Mouse (Mus musculus): Measurements from ENCODE around the gene Mapk1. TPM values are rescaled to one million over a fixed set of nuclear protein-coding genes. Genes with fewer than 3 reads are reported as not detected.

Mapk1 gene
- polyA plus RNA-seq, 1 experiment from 2014 or later, result 110 TPM

- 93% methylated on average over 1 of the region's 1 CpGs for WGBS
- H3K27me3 ChIP-seq (replicated peaks; ENCODE audit: insufficient read depth, low read length), result no peaks in the 10 kb centered on the region
- H3K4me1 ChIP-seq (ENCODE audit: insufficient read depth, low read depth, low read length), result no peaks in the 10 kb centered on the region
- no peak overlapping the region for H3K9ac ChIP-seq (replicated peaks; ENCODE audit: low read depth)
- H3K9me3 ChIP-seq (ENCODE audit: low read length), result no peaks in the 10 kb centered on the region
- H3K4me3 ChIP-seq (ENCODE audit: low read depth, low read length), result no peak overlapping the region
- H3K4me2 ChIP-seq (replicated peaks; ENCODE audit: low read depth, low read length), result no peak overlapping the region
- no peak overlapping the region for H3K27ac ChIP-seq (ENCODE audit: low read length)
- ATAC-seq (no peak), DNase-seq (ENCODE audit: low spot score) (no peak)
- H3K36me3 ChIP-seq (ENCODE audit: insufficient read depth, low read length), result peaks cover 8% of the 10 kb centered on the region; the same call in 1 of the 2 replicates
- no peak for TF ChIP-seq CTCF (IDR thresholded peaks at IDR 0.05)
- TF ChIP-seq EP300 (IDR thresholded peaks at IDR 0.05), result no peak
Measured at GRCm38 (mm10) chr16:17049886-17050285, 66.7 kb downstream of the Mapk1 start.

- H3K27ac ChIP-seq (ENCODE audit: low read length), result no peak overlapping the region
- no peak for DNase-seq (ENCODE audit: low spot score)
- H3K36me3 ChIP-seq (ENCODE audit: insufficient read depth, low read length), result peaks cover 8% of the 10 kb centered on the region; the same call in 1 of the 2 replicates
- no peaks in the 10 kb centered on the region for H3K9me3 ChIP-seq (ENCODE audit: low read length)
- no peak overlapping the region for H3K4me3 ChIP-seq (ENCODE audit: low read depth, low read length)
- no peak overlapping the region for H3K9ac ChIP-seq (replicated peaks; ENCODE audit: low read depth)
- no peak overlapping the region for H3K4me2 ChIP-seq (replicated peaks; ENCODE audit: low read depth, low read length)
- H3K27me3 ChIP-seq (replicated peaks; ENCODE audit: insufficient read depth, low read length), result no peaks in the 10 kb centered on the region
- no peak for TF ChIP-seq CTCF (IDR thresholded peaks at IDR 0.05)
- no peak for TF ChIP-seq EP300 (IDR thresholded peaks at IDR 0.05)
- WGBS, result 72% methylated on average over 7 of the region's 7 CpGs
- ATAC-seq, result 0 out of 2 replicates have a peak, but pooled peaks have one; percentile 28
- no peaks in the 10 kb centered on the region for H3K4me1 ChIP-seq (ENCODE audit: insufficient read depth, low read depth, low read length)
Measured at GRCm38 (mm10) chr16:17052087-17052486, 68.9 kb downstream of the Mapk1 start.

- no peak for DNase-seq (ENCODE audit: low spot score)
- no peaks in the 10 kb centered on the region for H3K27me3 ChIP-seq (replicated peaks; ENCODE audit: insufficient read depth, low read length)
- 69% methylated on average over 3 of the region's 3 CpGs for WGBS
- no peak overlapping the region for H3K4me2 ChIP-seq (replicated peaks; ENCODE audit: low read depth, low read length)
- no peak overlapping the region for H3K27ac ChIP-seq (ENCODE audit: low read length)
- H3K9ac ChIP-seq (replicated peaks; ENCODE audit: low read depth), result no peak overlapping the region
- peaks cover 2% of the 10 kb centered on the region; the same call in 1 of the 2 replicates for H3K36me3 ChIP-seq (ENCODE audit: insufficient read depth, low read length)
- H3K9me3 ChIP-seq (ENCODE audit: low read length), result no peaks in the 10 kb centered on the region
- H3K4me3 ChIP-seq (ENCODE audit: low read depth, low read length), result no peak overlapping the region
- no peak for ATAC-seq
- no peak for TF ChIP-seq CTCF (IDR thresholded peaks at IDR 0.05)
- TF ChIP-seq EP300 (IDR thresholded peaks at IDR 0.05), result no peak
- no peaks in the 10 kb centered on the region for H3K4me1 ChIP-seq (ENCODE audit: insufficient read depth, low read depth, low read length)
Measured at GRCm38 (mm10) chr16:17053903-17054302, 70.7 kb downstream of the Mapk1 start.

- Histone ChIP-seq H3K9ac (replicated peaks; ENCODE audit: low read depth) (no peak overlapping the region), H3K9me3 (ENCODE audit: low read length) (no peaks in the 10 kb centered on the region), H3K27ac (ENCODE audit: low read length) (no peak overlapping the region), H3K4me2 (replicated peaks; ENCODE audit: low read depth, low read length) (no peak overlapping the region), H3K4me3 (ENCODE audit: low read depth, low read length) (no peak overlapping the region), H3K4me1 (ENCODE audit: insufficient read depth, low read depth, low read length) (no peaks in the 10 kb centered on the region), H3K36me3 (ENCODE audit: insufficient read depth, low read length) (no peaks in the 10 kb centered on the region), H3K27me3 (replicated peaks; ENCODE audit: insufficient read depth, low read length) (no peaks in the 10 kb centered on the region)
- DNase-seq (ENCODE audit: low spot score), result no peak
- 78% methylated on average over 3 of the region's 3 CpGs for WGBS
- TF ChIP-seq CTCF (IDR thresholded peaks at IDR 0.05), result no peak
- no peak for TF ChIP-seq EP300 (IDR thresholded peaks at IDR 0.05)
- no peak for ATAC-seq
Measured at GRCm38 (mm10) chr16:17055584-17055983, 72.4 kb downstream of the Mapk1 start.

- 58% methylated on average over 1 of the region's 1 CpGs for WGBS
- Histone ChIP-seq H3K9me3 (ENCODE audit: low read length) (no peaks in the 10 kb centered on the region), H3K36me3 (ENCODE audit: insufficient read depth, low read length) (no peaks in the 10 kb centered on the region), H3K4me2 (replicated peaks; ENCODE audit: low read depth, low read length) (no peak overlapping the region), H3K27ac (ENCODE audit: low read length) (no peak overlapping the region), H3K4me1 (ENCODE audit: insufficient read depth, low read depth, low read length) (no peaks in the 10 kb centered on the region), H3K9ac (replicated peaks; ENCODE audit: low read depth) (no peak overlapping the region), H3K27me3 (replicated peaks; ENCODE audit: insufficient read depth, low read length) (no peaks in the 10 kb centered on the region), H3K4me3 (ENCODE audit: low read depth, low read length) (no peak overlapping the region)
- no peak for TF ChIP-seq EP300 (IDR thresholded peaks at IDR 0.05)
- no peak for TF ChIP-seq CTCF (IDR thresholded peaks at IDR 0.05)
- no peak for ATAC-seq
- no peak for DNase-seq (ENCODE audit: low spot score)
Measured at GRCm38 (mm10) chr16:17062338-17062737, 79.2 kb downstream of the Mapk1 start.

GRCm38 (mm10) chr16:17067552-17067951, 84.4 kb downstream of the Mapk1 start:
- Histone ChIP-seq H3K4me2 (replicated peaks; ENCODE audit: low read depth, low read length) (no peak overlapping the region), H3K27me3 (replicated peaks; ENCODE audit: insufficient read depth, low read length) (no peaks in the 10 kb centered on the region), H3K4me3 (ENCODE audit: low read depth, low read length) (no peak overlapping the region), H3K4me1 (ENCODE audit: insufficient read depth, low read depth, low read length) (peaks cover 4% of the 10 kb centered on the region; the same call in 1 of the 2 replicates), H3K27ac (ENCODE audit: low read length) (no peak overlapping the region), H3K9me3 (ENCODE audit: low read length) (no peaks in the 10 kb centered on the region), H3K9ac (replicated peaks; ENCODE audit: low read depth) (no peak overlapping the region), H3K36me3 (ENCODE audit: insufficient read depth, low read length) (no peaks in the 10 kb centered on the region)
- ATAC-seq (no peak), DNase-seq (ENCODE audit: low spot score) (no peak)
- no peak for TF ChIP-seq EP300 (IDR thresholded peaks at IDR 0.05)
- no peak for TF ChIP-seq CTCF (IDR thresholded peaks at IDR 0.05)
- WGBS, result 85% methylated on average over 2 of the region's 2 CpGs

All from lung, postnatal 0 days (tissue).